Mouse (Mus musculus) naive thymus-derived CD4-positive, alpha-beta T cell, adult 2 months (primary cell): ENCODE data around the gene Elovl5.

Source experiments
- DNase-seq: peaks from one replicate; pipeline ENCODE4 v3.0.0-alpha.2; 2011; ENCODE audit warnings: low read depth

Elovl5 gene

GRCm38 (mm10) chr9:77995235-77995634 lies 78.1 kb downstream of the Elovl5 start:
- no peak for DNase-seq

GRCm38 (mm10) chr9:78000586-78001500 lies 83.7 kb downstream of the Elovl5 start:
- no peak for DNase-seq

- no peak for DNase-seq
Measured at GRCm38 (mm10) chr9:78003278-78003677, 86.1 kb downstream of the Elovl5 start.

DNA sequence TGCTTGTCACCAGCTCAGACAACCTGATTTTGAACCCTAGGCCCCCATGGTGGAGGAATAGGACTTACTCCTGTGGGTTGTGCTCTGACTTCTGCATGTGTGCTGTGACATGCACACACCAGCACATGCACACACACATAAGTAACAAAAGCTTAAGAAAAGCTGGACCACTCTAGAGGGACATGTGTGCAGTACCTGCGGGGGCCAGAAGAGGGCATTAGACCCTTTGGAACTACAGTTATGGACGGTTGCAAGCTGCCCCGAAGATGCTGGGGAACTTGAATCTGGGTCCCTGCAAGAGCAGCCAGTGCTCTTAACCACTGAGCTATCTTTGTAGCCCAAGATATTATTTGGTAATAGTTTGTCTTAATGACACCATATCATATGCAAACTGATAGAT lies 88.3 kb downstream of the Elovl5 start:
- DNase-seq = peak; percentile 71

DNA sequence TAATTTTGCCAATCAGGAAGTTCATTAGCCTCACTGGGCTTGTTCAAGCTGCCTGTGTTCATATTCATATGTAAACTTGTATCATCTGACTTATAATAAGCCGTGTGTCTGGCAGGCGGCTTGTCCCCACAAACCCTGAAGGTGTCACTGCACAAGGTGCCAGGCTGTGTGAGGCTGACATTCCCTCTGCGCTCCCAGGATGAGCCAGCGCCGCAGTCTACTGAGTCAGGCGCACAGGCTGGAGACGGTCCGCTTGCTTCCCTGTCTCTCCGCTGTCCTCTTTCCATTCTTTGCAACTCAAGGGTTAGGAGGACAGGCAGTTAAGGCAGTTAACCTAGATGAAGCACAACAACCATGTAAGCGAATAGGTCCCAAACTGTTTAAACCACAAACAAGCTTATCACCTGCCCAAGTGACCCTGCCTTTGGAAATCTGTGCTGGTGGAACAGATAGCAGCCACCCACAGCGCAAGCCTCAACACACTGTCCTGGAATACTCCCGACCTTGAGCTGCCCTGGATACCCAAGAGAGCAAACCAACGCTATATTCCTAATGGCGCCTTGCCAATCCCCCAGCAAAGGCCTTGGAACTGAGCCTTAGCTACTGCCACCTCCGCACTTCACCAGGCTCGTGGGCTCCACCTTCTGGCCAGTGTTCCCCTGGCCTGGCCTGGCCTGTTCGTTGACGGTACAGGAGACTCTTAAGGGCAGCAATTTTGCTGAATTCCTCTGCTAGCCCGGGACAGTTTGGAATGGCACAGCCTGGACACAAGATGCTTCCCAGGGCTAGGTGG lies 89.2 kb downstream of the Elovl5 start:
- peak; percentile 80 for DNase-seq

DNA sequence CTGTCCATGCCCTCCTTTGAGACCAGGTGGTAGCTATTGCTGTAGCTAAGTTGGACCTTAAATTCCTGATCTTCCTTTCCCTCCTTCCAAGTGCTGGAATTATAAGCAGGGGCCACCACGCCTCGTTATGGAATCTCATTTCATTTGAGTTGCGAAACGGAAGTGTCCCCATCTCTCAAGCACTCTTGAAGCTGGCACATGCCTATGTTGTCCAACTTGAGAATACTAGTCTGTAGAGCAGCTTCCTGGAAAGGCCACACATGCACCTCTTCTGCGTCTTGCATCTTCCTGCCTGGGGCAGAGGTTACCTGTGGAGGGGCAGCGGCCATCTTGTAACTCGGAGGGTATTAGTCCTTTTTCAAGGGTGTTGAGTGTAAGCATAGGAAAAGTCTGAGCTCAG lies 92.2 kb downstream of the Elovl5 start:
- DNase-seq = no peak

DNA sequence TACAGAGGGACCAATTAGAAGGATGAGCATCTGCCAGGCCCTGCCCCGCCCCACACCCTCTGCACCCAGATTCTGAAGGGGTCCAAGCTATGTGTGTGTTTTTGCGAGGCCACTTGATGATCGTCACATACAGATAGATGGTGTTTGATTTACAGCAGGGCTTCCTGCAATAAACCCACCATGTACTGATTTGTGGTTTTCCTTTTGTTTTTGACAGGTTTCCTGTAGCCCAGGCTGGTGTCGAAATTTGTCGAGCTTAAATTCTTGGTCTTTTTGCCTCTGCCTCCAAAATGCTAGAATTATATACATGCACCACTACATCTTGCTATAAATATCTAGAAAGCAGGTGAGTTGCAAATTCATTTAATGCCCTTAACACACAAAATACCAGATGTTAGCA lies 93.0 kb downstream of the Elovl5 start:
- peak; percentile 54 for DNase-seq

- peak; percentile 73 for DNase-seq
Measured at GRCm38 (mm10) chr9:78010707-78011106, 93.5 kb downstream of the Elovl5 start.

- no peak for DNase-seq
Measured at GRCm38 (mm10) chr9:78012066-78012465, 94.9 kb downstream of the Elovl5 start.

DNA sequence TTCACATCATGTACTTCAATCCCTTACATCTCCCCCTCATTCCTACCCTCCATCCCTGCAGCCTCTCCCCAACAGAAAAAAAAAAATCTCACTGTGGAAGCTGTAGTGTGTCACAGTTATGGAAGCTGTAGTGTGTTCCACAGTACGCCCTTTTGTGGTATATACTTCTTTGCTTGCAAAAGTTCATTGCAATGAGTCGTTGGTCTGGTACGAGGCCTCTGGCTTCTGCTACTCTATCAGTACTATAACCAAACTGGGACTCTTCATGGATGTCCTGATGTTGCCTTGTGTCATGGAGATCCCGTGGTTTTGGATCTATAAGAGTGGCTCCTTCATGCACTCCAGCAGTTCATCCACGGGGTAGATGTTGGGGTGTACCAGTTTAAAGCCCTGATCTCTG lies 95.5 kb downstream of the Elovl5 start:
- DNase-seq = no peak

GRCm38 (mm10) chr9:78013813-78014212 lies 96.6 kb downstream of the Elovl5 start:
- DNase-seq = peak; percentile 34

DNA sequence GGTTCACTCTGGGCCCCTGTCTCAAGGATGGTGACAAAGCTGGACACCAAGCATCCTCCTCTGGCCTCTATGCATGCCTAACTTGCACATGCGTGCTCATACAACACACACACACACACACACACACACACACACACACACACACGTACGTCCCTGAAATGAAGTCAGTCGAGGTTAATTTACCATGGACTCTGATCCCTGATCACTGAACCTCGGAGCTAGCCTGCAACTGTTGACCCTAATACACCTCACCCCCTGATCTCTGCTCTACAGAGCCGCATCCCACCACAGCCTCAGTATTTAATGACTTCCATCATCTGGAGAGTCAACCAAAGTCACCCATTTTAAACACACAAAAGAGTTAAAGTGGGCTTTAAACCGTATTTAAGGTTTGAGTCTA lies 98.7 kb downstream of the Elovl5 start:
- DNase-seq = no peak

DNA sequence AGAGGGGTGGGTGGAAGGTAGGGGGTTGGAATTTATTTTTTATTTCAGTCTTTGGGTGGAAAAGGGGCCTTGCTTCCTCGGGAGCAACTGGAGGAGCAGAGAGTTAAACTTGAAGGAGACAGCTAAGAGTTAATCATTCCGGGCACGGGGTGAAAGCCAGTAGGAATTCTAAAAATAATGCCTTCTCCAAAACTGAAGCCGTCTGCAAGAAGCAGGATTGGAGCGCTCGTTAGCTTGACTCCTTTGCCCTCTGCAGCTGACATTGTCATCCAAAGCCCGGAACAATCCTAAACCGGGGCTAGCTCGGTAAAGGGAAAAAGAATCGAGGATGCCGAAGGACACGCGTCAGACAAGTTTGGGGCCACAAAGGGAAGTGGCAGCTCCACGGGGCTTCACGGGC lies 99.1 kb downstream of the Elovl5 start:
- DNase-seq = no peak

DNA sequence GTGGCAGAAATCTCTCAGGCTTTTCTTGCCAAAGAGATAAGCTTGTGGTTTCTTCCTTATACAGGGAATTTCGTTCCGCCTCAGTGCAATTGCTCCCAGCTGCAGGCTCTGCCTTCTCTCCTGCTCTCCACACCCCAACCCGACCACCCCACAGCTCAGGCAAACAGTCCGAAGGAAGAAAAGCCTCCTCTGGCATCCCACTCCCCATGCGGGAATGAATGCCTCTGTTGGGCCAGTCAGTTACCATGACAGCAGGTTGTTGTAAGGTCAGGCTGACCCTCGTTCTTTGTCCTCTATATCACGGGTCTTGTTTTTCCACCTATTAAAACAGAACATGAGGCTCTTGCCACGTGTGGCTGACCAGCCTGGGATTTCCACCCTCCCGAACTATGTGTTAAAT lies 104.1 kb downstream of the Elovl5 start:
- DNase-seq = no peak

DNA sequence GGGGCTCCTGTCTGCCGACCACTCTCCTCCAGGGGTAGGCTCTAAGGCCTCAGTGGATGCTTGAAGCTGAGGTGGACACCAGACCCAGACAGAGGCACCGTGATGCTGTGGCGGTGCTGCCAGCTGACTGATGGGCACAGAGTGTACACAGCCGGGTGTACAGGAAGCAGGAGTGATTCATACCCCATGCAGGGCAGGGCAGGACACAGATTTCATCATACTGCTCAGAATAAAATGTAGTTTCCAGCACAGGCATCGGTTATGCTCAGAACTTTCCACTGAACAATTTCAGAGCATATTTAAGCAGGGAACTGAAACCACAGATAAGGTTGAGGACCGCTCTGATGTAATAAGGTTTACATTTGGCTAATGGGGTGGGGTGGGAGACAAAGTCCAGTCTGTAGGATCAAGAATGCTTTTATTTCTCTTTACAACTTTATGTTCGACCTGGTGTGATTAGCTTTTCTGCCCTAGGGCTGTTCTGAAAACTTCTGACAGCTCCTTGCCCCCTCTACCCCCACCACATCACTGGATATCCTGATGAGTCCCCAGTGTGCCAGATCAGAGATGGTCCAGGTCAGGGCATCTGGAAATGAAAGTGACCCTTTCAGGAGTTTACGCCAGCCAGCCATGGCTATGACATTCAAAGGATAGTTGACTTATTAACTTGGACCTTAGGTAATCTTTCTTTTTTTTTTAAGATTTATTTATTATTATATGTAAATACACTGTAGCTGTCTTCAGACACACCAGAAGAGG lies 105.2 kb downstream of the Elovl5 start:
- DNase-seq = no peak

- peak; percentile 83 for DNase-seq
Measured at GRCm38 (mm10) chr9:78024823-78025222, 107.7 kb downstream of the Elovl5 start.

GRCm38 (mm10) chr9:78027099-78027498 lies 109.9 kb downstream of the Elovl5 start:
- DNase-seq = no peak

GRCm38 (mm10) chr9:78030835-78031456 lies 113.8 kb downstream of the Elovl5 start:
- no peak for DNase-seq

DNA sequence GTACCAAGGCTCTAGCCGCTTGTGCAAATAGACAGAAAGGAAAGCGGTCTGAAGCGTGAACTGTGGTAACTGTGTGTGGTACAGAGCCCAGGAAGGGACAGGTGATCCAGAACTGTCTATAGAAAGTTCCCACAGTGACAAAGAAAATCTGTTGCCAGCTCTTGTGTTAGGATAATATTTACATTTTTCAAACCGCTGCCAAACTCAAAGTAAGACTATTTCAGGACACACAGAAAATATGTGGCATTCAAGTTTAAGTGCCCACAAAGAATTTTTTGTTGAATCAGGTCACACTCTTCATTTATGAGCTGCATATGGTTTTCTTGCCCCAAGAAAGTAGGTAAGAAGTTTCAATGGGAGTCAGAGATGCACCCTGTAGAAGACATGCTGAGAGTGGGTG lies 115.8 kb downstream of the Elovl5 start:
- no peak for DNase-seq
